Mouse (Mus musculus) forebrain, postnatal 0 days (tissue): ENCODE data around the gene Frs3. TPM values are rescaled to one million over a fixed set of nuclear protein-coding genes. Genes with fewer than 3 reads are reported as not detected.

Experiments
- ATAC-seq: fragments of 200-750 bp; cut with Nextera tagmentation; 2 replicates; pipeline ENCODE4 v1.8.0; 2017; ENCODE audit warnings: mild to moderate bottlenecking, moderate library complexity
- DNase-seq: peaks from one replicate; pipeline ENCODE4 v3.0.0-alpha.2; 2015
- H3K27ac ChIP-seq: fragments of 300-500 bp; sonication (generic); 2 replicates; pipeline ENCODE4 v1.5.1; 2014; ENCODE audit warnings: low read depth, mild to moderate bottlenecking, antibody characterized with exemption, low read length, moderate library complexity, mixed read lengths
- H3K27me3 ChIP-seq: fragments of 300-500 bp; sonication (generic); 2 replicates; pipeline ENCODE4 v1.6.1; 2014; ENCODE audit warnings: mild to moderate bottlenecking, low read length, mixed read lengths; ENCODE audit not compliant: insufficient read depth
- H3K36me3 ChIP-seq: fragments of 300-500 bp; sonication (generic); 2 replicates; pipeline ENCODE4 v1.6.1; 2014; ENCODE audit warnings: mild to moderate bottlenecking, moderate library complexity; ENCODE audit not compliant: insufficient read depth
- H3K4me1 ChIP-seq: fragments of 300-500 bp; sonication (generic); 2 replicates; pipeline ENCODE4 v1.6.1; 2014; ENCODE audit warnings: antibody characterized with exemption; ENCODE audit not compliant: insufficient read depth
- H3K4me2 ChIP-seq: fragments of 300-500 bp; sonication (generic); 2 replicates; pipeline ENCODE4 v1.6.1; 2014; ENCODE audit warnings: low read depth, mild to moderate bottlenecking, moderate library complexity
- H3K4me3 ChIP-seq: fragments of 300-500 bp; sonication (generic); 2 replicates; pipeline ENCODE4 v1.5.1; 2014; ENCODE audit warnings: low read depth, low read length, mixed read lengths
- H3K9ac ChIP-seq: fragments of 300-500 bp; sonication (generic); 2 replicates; pipeline ENCODE4 v1.6.1; 2014; ENCODE audit warnings: mild to moderate bottlenecking
- H3K9me3 ChIP-seq: fragments of 300-500 bp; sonication (generic); 2 replicates; pipeline ENCODE4 v1.6.1; 2016; ENCODE audit warnings: low read length
- CTCF ChIP-seq: sonication (generic); IDR thresholded peaks from 2 replicates; pipeline ENCODE4 v1.5.1; 2016; ENCODE audit warnings: antibody characterized with exemption, control low read depth, low read depth
- WGBS: fragments of 180-500 bp; shearing (Covaris S2); extraction: QIAGEN DNeasy Blood & Tissue Kit; methylation state at CpG from one replicate; pipeline ENCODE4 v1.1.7; 2014; 5-methylcytosine and 5-hydroxymethylcytosine counted together
- polyA plus RNA-seq: library from polyadenylated mRNA; unstranded; fragments of >200 nt; fragmentation: Nextera tagmentation; extraction: Ambion mirVana; gene quantifications from 2 replicates; pipeline ENCODE4 v1.2.1, GENCODE M21; 2015
- total RNA-seq: library from RNA; depleted of rRNA; stranded (reverse); fragments of >200 nt; gene quantifications from 2 replicates; pipeline ENCODE4 v1.2.3, GENCODE M21; 2014

The Frs3 gene
- total and polyA plus RNA-seq, 2 experiments from 2014 or later = 43.6 to 79.6 TPM

GRCm38 (mm10) chr17:47695337-47695710 lies 6.5 kb downstream of the Frs3 start:
- H3K4me1 ChIP-seq = no peaks in the 10 kb centered on the region
- peak overlapping the region; percentile 82 for H3K27ac ChIP-seq
- WGBS = under 1% methylated on average over 16 of the region's 23 CpGs
- peak overlapping the region; percentile 66 for H3K4me3 ChIP-seq
- no peaks in the 10 kb centered on the region for H3K9me3 ChIP-seq
- H3K9ac ChIP-seq = peak overlapping the region; percentile 92
- no peak for TF ChIP-seq CTCF
- DNase-seq (peak; percentile 59), ATAC-seq (peak; percentile 32)
- peak overlapping the region; percentile 77 for H3K4me2 ChIP-seq
- H3K27me3 ChIP-seq = no peaks in the 10 kb centered on the region
- peaks cover 12% of the 10 kb centered on the region; the same call in 1 of the 2 replicates for H3K36me3 ChIP-seq

- H3K9ac ChIP-seq = no peak overlapping the region
- no peaks in the 10 kb centered on the region for H3K4me1 ChIP-seq
- no peak overlapping the region for H3K27ac ChIP-seq
- DNase-seq = no peak
- peaks cover 31% of the 10 kb centered on the region for H3K36me3 ChIP-seq
- H3K4me3 ChIP-seq = no peak overlapping the region
- no peak for TF ChIP-seq CTCF
- ATAC-seq = no peak
- no peaks in the 10 kb centered on the region for H3K9me3 ChIP-seq
- no peaks in the 10 kb centered on the region for H3K27me3 ChIP-seq
- H3K4me2 ChIP-seq = no peak overlapping the region
- 88% methylated on average over 10 of the region's 10 CpGs for WGBS
Observed at GRCm38 (mm10) chr17:47698156-47698555, 9.3 kb downstream of the Frs3 start.

DNA sequence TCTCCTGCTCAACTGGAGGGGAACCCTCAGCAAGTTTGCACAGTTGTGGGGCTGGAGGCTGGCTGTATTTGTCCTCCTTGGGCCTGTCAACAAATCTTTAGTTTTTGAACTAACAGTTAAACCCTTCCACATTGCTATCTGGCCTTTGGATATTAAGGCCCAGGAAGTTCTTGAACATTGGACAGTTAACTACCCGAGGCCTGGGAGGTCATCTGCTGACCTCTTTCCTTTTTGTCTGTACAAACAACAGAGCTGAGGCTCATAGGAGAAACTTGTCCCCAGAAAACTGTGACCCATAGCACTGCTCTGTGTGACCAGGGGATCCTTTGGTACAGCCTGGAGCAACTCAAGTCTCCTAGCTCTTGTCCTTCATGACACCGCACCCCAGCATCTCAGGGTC lies 10.2 kb downstream of the Frs3 start:
- Histone ChIP-seq H3K9me3 (no peaks in the 10 kb centered on the region), H3K4me3 (no peak overlapping the region), H3K36me3 (peaks cover 38% of the 10 kb centered on the region), H3K4me1 (no peaks in the 10 kb centered on the region), H3K27ac (no peak overlapping the region), H3K27me3 (no peaks in the 10 kb centered on the region), H3K9ac (no peak overlapping the region), H3K4me2 (no peak overlapping the region)
- no peak for ATAC-seq
- WGBS = 80% methylated on average over 2 of the region's 2 CpGs
- no peak for DNase-seq
- no peak for TF ChIP-seq CTCF

DNA sequence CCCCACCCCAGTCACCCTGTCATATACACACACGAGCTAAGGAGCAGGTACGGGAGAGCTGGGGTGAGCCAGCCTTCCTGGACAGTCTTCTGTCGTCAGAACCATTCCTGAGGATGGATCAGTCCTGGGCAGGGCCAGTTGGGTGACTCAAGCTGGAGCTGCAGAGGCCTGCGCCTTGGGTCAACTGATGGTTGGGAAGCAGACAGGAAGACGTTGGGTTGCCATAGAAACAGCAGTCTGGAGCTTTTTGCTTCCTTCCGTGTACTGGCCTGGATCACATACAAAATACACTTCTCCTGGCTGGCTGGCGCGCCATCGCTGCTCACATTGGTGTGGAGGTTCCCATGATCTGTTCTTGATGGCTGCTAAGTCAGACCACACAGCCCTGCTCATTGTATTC lies 13.0 kb downstream of the Frs3 start:
- Histone ChIP-seq H3K4me3 (no peak overlapping the region), H3K36me3 (peaks cover 38% of the 10 kb centered on the region), H3K4me1 (no peaks in the 10 kb centered on the region), H3K9ac (no peak overlapping the region), H3K4me2 (no peak overlapping the region), H3K9me3 (no peaks in the 10 kb centered on the region), H3K27ac (peak overlapping the region; percentile 41; the same call in 1 of the 2 replicates), H3K27me3 (no peaks in the 10 kb centered on the region)
- ATAC-seq (peak; percentile 65), DNase-seq (peak; percentile 24)
- TF ChIP-seq CTCF = no peak
- 74% methylated on average over 9 of the region's 9 CpGs for WGBS

DNA sequence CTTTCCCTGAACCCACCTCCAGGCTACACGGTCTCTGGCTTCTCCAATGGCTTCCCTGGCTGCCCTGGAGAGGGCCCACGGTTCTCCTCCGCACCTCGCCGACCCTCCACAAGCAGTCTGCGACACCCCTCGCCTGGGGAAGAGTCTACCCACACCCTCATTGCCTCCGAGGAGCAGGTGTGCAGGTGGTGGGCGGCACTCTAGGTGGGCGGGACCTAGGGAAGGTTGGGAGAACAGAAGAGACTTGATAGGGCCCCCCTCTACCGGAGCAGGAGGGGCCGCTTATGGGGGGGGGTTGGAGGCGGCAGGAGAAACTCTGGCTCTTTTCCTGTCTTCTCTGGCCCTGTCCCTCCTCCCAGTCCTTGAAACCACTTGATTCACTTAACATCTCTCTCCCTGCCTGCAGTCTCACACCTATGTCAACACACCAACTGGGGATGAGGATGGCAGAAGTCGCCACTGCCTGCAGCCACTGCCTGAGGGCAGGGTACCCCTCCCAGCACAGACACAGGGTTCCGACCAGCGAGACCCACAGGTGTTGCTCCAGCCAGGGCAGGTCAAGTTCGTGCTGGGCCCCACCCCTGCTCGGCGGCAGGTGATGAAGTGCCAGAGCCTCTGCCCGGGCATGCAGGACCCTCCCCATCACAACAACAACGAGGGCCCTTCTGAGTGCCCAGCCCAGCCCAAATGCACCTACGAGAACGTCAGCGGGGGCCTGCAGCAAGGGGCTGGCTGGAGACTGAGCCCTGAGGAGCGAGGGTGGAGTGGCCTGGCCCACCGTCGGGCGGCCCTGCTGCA lies 13.9 kb downstream of the Frs3 start:
- H3K27ac ChIP-seq = no peak overlapping the region
- WGBS = 54% methylated on average over 28 of the region's 28 CpGs
- H3K9ac ChIP-seq = no peak overlapping the region
- peaks cover 38% of the 10 kb centered on the region for H3K36me3 ChIP-seq
- H3K4me1 ChIP-seq = no peaks in the 10 kb centered on the region
- no peaks in the 10 kb centered on the region for H3K9me3 ChIP-seq
- ATAC-seq (no peak), DNase-seq (no peak)
- no peaks in the 10 kb centered on the region for H3K27me3 ChIP-seq
- H3K4me2 ChIP-seq = no peak overlapping the region
- TF ChIP-seq CTCF = no peak
- H3K4me3 ChIP-seq = no peak overlapping the region

- Histone ChIP-seq H3K36me3 (peaks cover 35% of the 10 kb centered on the region), H3K4me3 (no peak overlapping the region), H3K27ac (no peak overlapping the region), H3K27me3 (no peaks in the 10 kb centered on the region), H3K4me2 (no peak overlapping the region), H3K4me1 (no peaks in the 10 kb centered on the region), H3K9ac (no peak overlapping the region), H3K9me3 (no peaks in the 10 kb centered on the region)
- ATAC-seq = no peak
- TF ChIP-seq CTCF = no peak
- DNase-seq = no peak
- WGBS = 35% methylated on average over 20 of the region's 20 CpGs
Observed at GRCm38 (mm10) chr17:47703556-47703955, 14.7 kb downstream of the Frs3 start.

GRCm38 (mm10) chr17:47704692-47705091 lies 15.9 kb downstream of the Frs3 start:
- no peak overlapping the region for H3K9ac ChIP-seq
- DNase-seq (no peak), ATAC-seq (no peak)
- H3K27me3 ChIP-seq = no peaks in the 10 kb centered on the region
- H3K9me3 ChIP-seq = no peaks in the 10 kb centered on the region
- peak; percentile 13; the same call in 1 of the 2 replicates for TF ChIP-seq CTCF
- 84% methylated on average over 4 of the region's 4 CpGs for WGBS
- no peaks in the 10 kb centered on the region for H3K4me1 ChIP-seq
- no peak overlapping the region for H3K27ac ChIP-seq
- H3K4me2 ChIP-seq = no peak overlapping the region
- H3K36me3 ChIP-seq = peaks cover 32% of the 10 kb centered on the region
- no peak overlapping the region for H3K4me3 ChIP-seq
